8 mouse cellular contexts compared by ENCODE assay signal in genomic region chr2:180724585-180725413, GRCm38 (mm10). TPM values are rescaled to one million over a fixed set of nuclear protein-coding genes. Genes with fewer than 3 reads are reported as not detected.
DNase-seq lines count a peak whose midpoint lies in the region; ATAC-seq and TF ChIP-seq lines count a peak whose summit lies in the region.

Gene Slc17a9, plus strand, starts transcription at chr2:180725263.

- no peak for TF ChIP-seq POLR2A in small intestine, adult 2 months (IDR thresholded peaks at IDR 0.05; ENCODE audit: low read depth, low read length)

- ATAC-seq in CD4-positive, CD25-positive, alpha-beta regulatory T cell, adult 4 months, result peak; percentile 63
- peak; percentile 46 for ATAC-seq in inflammation-experienced regulatory T-cells, adult 6 months
- peak; percentile 80 for ATAC-seq in liver, embryonic 13.5 days (ENCODE audit: low read depth)

- peaks cover 45% of the 10 kb centered on the region for H3K36me3 ChIP-seq in liver, embryonic 13.5 days
- peaks cover 32% of the 10 kb centered on the region for H3K36me3 ChIP-seq in small intestine, adult 2 months (ENCODE audit: control insufficient read depth, insufficient read depth, low read length)

- no peaks in the 10 kb centered on the region for H3K9me3 ChIP-seq in liver, embryonic 13.5 days (replicated peaks)

- no peaks in the 10 kb centered on the region for H3K27me3 ChIP-seq in liver, embryonic 13.5 days
- H3K27me3 ChIP-seq in small intestine, adult 2 months (ENCODE audit: control insufficient read depth, insufficient read depth, low read length), result no peaks in the 10 kb centered on the region

- H3K9ac ChIP-seq in liver, embryonic 13.5 days, result peak within 1 kb of the TSS; percentile 62

- H3K4me2 ChIP-seq in liver, embryonic 13.5 days, result peak within 1 kb of the TSS; percentile 65

- TF ChIP-seq CTCF in small intestine, adult 2 months (IDR thresholded peaks at IDR 0.05; ENCODE audit: extremely low read depth, insufficient read length, insufficient replicate concordance, low read depth, low read length), result no peak

- 4% methylated on average over 18 of the region's 18 CpGs for WGBS in liver, embryonic 13.5 days (ENCODE audit: insufficient replicate concordance)
- 3% methylated on average over 18 of the region's 18 CpGs for WGBS in small intestine, adult 2 months

- peak; percentile 62 for DNase-seq in T-cell, adult 2 months (ENCODE audit: low spot score)
- DNase-seq in gastrocnemius, postnatal 14 days, result peak; percentile 50
- peak; percentile 36 for DNase-seq in liver, embryonic 13.5 days
- no peak for DNase-seq in cerebellum, postnatal 14 days
- no peak for DNase-seq in cerebellum, postnatal 36 days

- peak within 1 kb of the TSS; percentile 61 for H3K27ac ChIP-seq in liver, embryonic 13.5 days
- H3K27ac ChIP-seq in small intestine, adult 2 months (ENCODE audit: insufficient read depth, low read depth, low read length), result 0 out of 2 replicates have a peak within 1 kb of the TSS, but pooled peaks have one; percentile 18

- peaks cover 63% of the 10 kb centered on the region for H3K4me1 ChIP-seq in liver, embryonic 13.5 days (replicated peaks)
- H3K4me1 ChIP-seq in small intestine, adult 2 months (ENCODE audit: control insufficient read depth, insufficient read depth, insufficient read length, low read length), result peaks cover 12% of the 10 kb centered on the region

- intact Hi-C loops in gastrocnemius, postnatal 14 days (cut with DNase I; ENCODE audit: low total_unique reads), result loop anchor here (5.0 kb wide), 1 partner anchor 42 kb away; no protein-coding TSS in a partner anchor

- peak within 1 kb of the TSS; percentile 53 for H3K4me3 ChIP-seq in liver, embryonic 13.5 days (replicated peaks)
- peak within 1 kb of the TSS; percentile 59 for H3K4me3 ChIP-seq in small intestine, adult 2 months (ENCODE audit: low read depth, low read length)

RNA-seq across cellular contexts. Expression of gene Slc17a9, which starts in this region (rescaled TPM):
- 100 to 1,000 TPM in 1 of 2 experiments, 10 to 100 TPM in 1; 77.3 to 114 TPM for polyA plus RNA-seq in CD4-positive, CD25-positive, alpha-beta regulatory T cell, adult 4 months (2017; shearing (Covaris generic))
- under 1 TPM; 0.39 to 0.51 TPM for total RNA-seq in gastrocnemius, postnatal 14 days (2021)
- polyA plus RNA-seq in inflammation-experienced regulatory T-cells, adult 6 months (2017; shearing (Covaris generic)), result 10 to 100 TPM; 31.7 to 86.8 (median 66.9) TPM
- polyA plus RNA-seq in liver, embryonic 13.5 days (2015; fragmentation: Nextera tagmentation; extraction: Ambion mirVana), result 4.8 and 5.5 TPM in 2 replicates
- polyA plus RNA-seq in small intestine, adult 2 months (2012; rRNA removed), result 13.4 and 15.8 TPM in 2 replicates

Comparison
In these comparisons a context has a peak if more than half of its experiments do, and no peak if none do; other contexts are left out.
1. Peak in DNase-seq in gastrocnemius, postnatal 14 days; RNA of the gene not detected or under 1 TPM.
2. DNase-seq: peak in T-cell, adult 2 months (single experiment) and liver, embryonic 13.5 days (single experiment); none in cerebellum, postnatal 14 days (0 of 2) and cerebellum, postnatal 36 days (0 of 2).
3. Peak in every context shown above with its lines, with median percentiles within 50 percentile points of each other: ATAC-seq.